Mouse (Mus musculus) pancreas, adult 10 weeks (tissue): ENCODE results near the gene Grid1. TPM values are rescaled to one million over a fixed set of nuclear protein-coding genes. Genes with fewer than 3 reads are reported as not detected.

Experiments used
- polyA plus RNA-seq: library from polyadenylated mRNA; stranded (reverse); fragments of 350-450 nt; fragmentation: Illumina TruSeq; extraction: RNeasy Lipid Tissue Mini Kit (QIAGEN cat#74804); gene quantifications from one replicate; pipeline ENCODE4 v1.2.3, GENCODE M21; 2015; ENCODE audit warnings: low read depth, low replicate concordance; ENCODE audit not compliant: insufficient read depth

Gene Grid1
- polyA plus RNA-seq: not detected

GRCm38 (mm10) chr14:34819919-34820652, at the start of gene Grid1:
TSS of gene Grid1 (plus strand) at chr14:34820108.

Other genes with a start within 250 kb of the Grid1 start
- 1.1 TPM for gene Ldb3, start 231.4 kb upstream of the Grid1 start, polyA plus RNA-seq
- not detected for gene Opn4, start 220.0 kb upstream of the Grid1 start, polyA plus RNA-seq
- 9.8 TPM for gene Wapl, start 146.2 kb upstream of the Grid1 start, polyA plus RNA-seq